Mouse (Mus musculus) kidney, adult 2 months (tissue): ENCODE results near the gene Zbtb8os. TPM values are rescaled to one million over a fixed set of nuclear protein-coding genes. Genes with fewer than 3 reads are reported as not detected.
A peak's percentile ranks its signal among the peaks of the same experiment; 100 is the strongest.

Experiments used
- DNase-seq: peaks from one replicate; pipeline ENCODE4 v3.0.0; 2021
- H3K27ac ChIP-seq: fragments of 200-500 bp; 2 replicates; pipeline ENCODE4 v1.5.1; 2012; ENCODE audit warnings: low read depth, low read length, control low read depth, inconsistent platforms; ENCODE audit not compliant: insufficient read depth
- H3K27me3 ChIP-seq: fragments of 200-500 bp; replicated peaks from 2 replicates; pipeline ENCODE4 v1.6.1; 2012; ENCODE audit warnings: mild to moderate bottlenecking, moderate library complexity, low read length, inconsistent platforms; ENCODE audit not compliant: control insufficient read depth, insufficient read depth
- H3K36me3 ChIP-seq: fragments of 200-500 bp; 2 replicates; pipeline ENCODE4 v1.6.1; 2012; ENCODE audit warnings: mild to moderate bottlenecking, moderate library complexity, low read length, inconsistent platforms; ENCODE audit not compliant: control insufficient read depth, insufficient read depth
- H3K4me1 ChIP-seq: fragments of 200-500 bp; 2 replicates; pipeline ENCODE4 v1.6.1; 2011; ENCODE audit warnings: low read length; ENCODE audit not compliant: control insufficient read depth, insufficient read depth
- H3K4me3 ChIP-seq: fragments of 200-500 bp; 2 replicates; pipeline ENCODE4 v1.5.1; 2011; ENCODE audit warnings: mild to moderate bottlenecking, low read depth, low read length, control low read depth; ENCODE audit not compliant: insufficient read depth
- CTCF ChIP-seq: fragments of 200-500 bp; conservative IDR thresholded peaks from 2 replicates; pipeline ENCODE4 v1.5.1; 2011; ENCODE audit warnings: low read depth, mild to moderate bottlenecking, control low read depth, low read length, moderate library complexity, mixed read lengths; ENCODE audit not compliant: insufficient read depth, insufficient read length
- POLR2A ChIP-seq: fragments of 200-500 bp; IDR thresholded peaks from one replicate; pipeline ENCODE4 v1.6.1; 2011; ENCODE audit warnings: low read depth, low read length, control low read depth
- WGBS: fragments of 180-500 bp; shearing (Covaris S2); methylation state at CpG from one replicate; pipeline ENCODE4 v1.1.7; 2018; 5-methylcytosine and 5-hydroxymethylcytosine counted together
- polyA plus RNA-seq: library from polyadenylated mRNA; depleted of rRNA; stranded (reverse); fragments of >200 nt; gene quantifications from 2 replicates; pipeline ENCODE4 v1.2.3, GENCODE M21; 2012

Zbtb8os gene
- polyA plus RNA-seq, 1 experiment: 32.1 TPM

GRCm38 (mm10) chr4:129375821-129376220, 40.3 kb downstream of the Zbtb8os start:
- Histone ChIP-seq H3K36me3 (no peaks in the 10 kb centered on the region), H3K27ac (no peak overlapping the region), H3K27me3 (no peaks in the 10 kb centered on the region), H3K4me3 (no peak overlapping the region), H3K4me1 (peaks cover 6% of the 10 kb centered on the region; the same call in 1 of the 2 replicates)
- no peak for DNase-seq
- WGBS: 79% methylated on average over 5 of the region's 5 CpGs
- TF ChIP-seq CTCF (no peak), POLR2A (no peak)

GRCm38 (mm10) chr4:129376961-129377545, 41.6 kb downstream of the Zbtb8os start:
- TF ChIP-seq POLR2A: no peak
- no peak for TF ChIP-seq CTCF
- Histone ChIP-seq H3K4me3 (peak overlapping the region; percentile 54), H3K27me3 (no peaks in the 10 kb centered on the region), H3K27ac (peak overlapping the region; percentile 32), H3K4me1 (peaks cover 6% of the 10 kb centered on the region; the same call in 1 of the 2 replicates), H3K36me3 (no peaks in the 10 kb centered on the region)
- WGBS: 1% methylated on average over 66 of the region's 68 CpGs
- peak; percentile 62 for DNase-seq

DNA sequence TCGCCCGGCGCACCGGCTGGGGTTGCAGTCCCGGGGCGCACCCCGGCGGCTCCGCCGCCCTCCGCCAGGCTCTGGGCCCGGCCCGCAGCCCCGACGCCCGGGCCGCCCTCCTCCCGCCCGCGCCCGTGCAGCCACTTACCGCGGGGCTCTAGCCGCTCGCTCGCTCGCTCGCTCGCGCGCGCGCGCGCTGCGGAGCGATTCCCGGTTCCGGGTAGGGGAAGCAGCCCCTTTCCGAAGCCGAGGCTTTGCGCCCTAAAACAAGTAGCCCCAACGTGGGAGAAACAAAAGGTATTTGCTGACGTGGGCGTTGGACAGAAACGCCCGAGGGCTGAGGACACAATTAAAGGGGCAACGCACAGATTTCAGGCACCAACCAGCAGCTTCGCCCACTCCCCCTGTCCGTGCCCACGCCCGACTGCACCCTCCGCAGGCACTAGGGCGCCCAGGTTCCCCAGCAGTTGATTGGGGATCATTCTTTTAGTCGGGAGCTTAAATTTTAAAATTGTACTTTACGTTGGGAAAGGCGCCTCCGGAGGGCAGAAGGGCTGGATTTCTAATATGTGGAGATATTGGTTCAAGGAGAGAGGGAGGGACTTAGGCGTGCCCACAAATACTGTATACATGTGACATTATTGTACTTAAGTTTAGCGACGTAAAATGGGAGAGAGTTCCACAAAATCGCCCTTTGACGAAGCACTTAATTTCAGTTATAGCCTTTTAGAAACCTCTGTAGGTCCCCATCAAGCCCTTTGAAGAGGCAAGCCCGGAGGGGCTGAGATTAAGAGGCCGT, 42.3 kb downstream of the Zbtb8os start, which contains the start of gene Zbtb8a:
Zbtb8a (minus strand) TSS at position 516 of the 790 bp plus-strand sequence.
- no peak for TF ChIP-seq CTCF
- no peak for TF ChIP-seq POLR2A
- H3K4me1 ChIP-seq: peaks cover 6% of the 10 kb centered on the region; the same call in 1 of the 2 replicates
- no peaks in the 10 kb centered on the region for H3K27me3 ChIP-seq
- peak within 1 kb of the TSS; percentile 32 for H3K27ac ChIP-seq
- peak; percentile 60 for DNase-seq
- H3K4me3 ChIP-seq: peak within 1 kb of the TSS; percentile 54
- WGBS: 2% methylated on average over 64 of the region's 65 CpGs
- H3K36me3 ChIP-seq: no peaks in the 10 kb centered on the region

- H3K27me3 ChIP-seq: no peaks in the 10 kb centered on the region
- no peak for DNase-seq
- no peaks in the 10 kb centered on the region for H3K4me1 ChIP-seq
- H3K36me3 ChIP-seq: no peaks in the 10 kb centered on the region
- 82% methylated on average over 3 of the region's 3 CpGs for WGBS
- no peak overlapping the region for H3K27ac ChIP-seq
- TF ChIP-seq POLR2A (no peak), CTCF (no peak)
- no peak overlapping the region for H3K4me3 ChIP-seq
These were observed 44.3 kb downstream of the Zbtb8os start for GRCm38 (mm10) chr4:129379805-129380204.

DNA sequence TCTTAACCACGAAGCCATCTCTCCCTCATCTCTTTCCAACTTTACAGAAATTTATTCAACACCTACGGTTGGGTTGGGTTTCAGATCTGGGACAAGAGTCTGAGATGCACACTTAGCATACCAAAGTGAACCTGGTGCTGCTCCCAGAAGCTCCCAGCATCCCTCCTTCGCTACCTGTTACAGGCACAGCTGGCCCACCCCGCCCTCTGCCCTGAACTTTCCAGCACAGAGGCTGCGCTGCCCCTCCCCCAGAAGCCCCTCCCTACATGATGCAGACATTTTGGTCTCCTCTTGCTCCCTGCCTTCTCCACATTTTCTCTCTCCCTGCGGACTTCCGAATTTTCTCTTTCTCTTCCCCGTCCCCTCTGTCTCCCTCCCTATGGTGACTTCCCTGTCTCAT, 45.7 kb downstream of the Zbtb8os start:
- Histone ChIP-seq H3K4me1 (no peaks in the 10 kb centered on the region), H3K27ac (no peak overlapping the region), H3K36me3 (no peaks in the 10 kb centered on the region), H3K27me3 (no peaks in the 10 kb centered on the region), H3K4me3 (no peak overlapping the region)
- WGBS: 81% methylated on average over 8 of the region's 8 CpGs
- no peak for DNase-seq
- TF ChIP-seq POLR2A (no peak), CTCF (no peak)

GRCm38 (mm10) chr4:129382029-129382428, 46.5 kb downstream of the Zbtb8os start:
- Histone ChIP-seq H3K27ac (peak overlapping the region; percentile 56; the same call in 1 of the 2 replicates), H3K27me3 (no peaks in the 10 kb centered on the region), H3K4me1 (no peaks in the 10 kb centered on the region), H3K4me3 (no peak overlapping the region), H3K36me3 (no peaks in the 10 kb centered on the region)
- TF ChIP-seq POLR2A (no peak), CTCF (no peak)
- 84% methylated on average over 9 of the region's 9 CpGs for WGBS
- DNase-seq: no peak

DNA sequence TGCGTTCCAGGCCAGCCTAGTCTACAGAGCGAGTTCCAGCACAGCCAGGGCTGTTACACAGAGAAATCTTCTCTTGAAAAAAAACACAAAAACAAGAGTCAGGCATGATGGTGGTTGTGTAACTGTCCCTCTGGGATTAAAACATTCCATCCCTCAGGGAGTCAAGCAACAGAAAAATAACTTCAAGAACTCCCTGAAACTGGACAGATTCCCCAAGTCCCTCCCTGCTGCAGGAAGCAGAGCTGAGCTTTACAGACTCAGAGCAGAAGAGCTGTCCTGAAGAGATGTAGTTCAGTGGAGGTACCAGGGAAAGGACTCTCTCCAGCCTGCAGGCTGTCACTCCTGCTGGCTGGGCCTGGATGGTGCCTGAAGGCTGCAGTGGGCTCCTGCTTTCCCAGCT, 47.0 kb downstream of the Zbtb8os start:
- WGBS: 82% methylated on average over 2 of the region's 2 CpGs
- Histone ChIP-seq H3K4me1 (no peaks in the 10 kb centered on the region), H3K27me3 (no peaks in the 10 kb centered on the region), H3K36me3 (no peaks in the 10 kb centered on the region), H3K27ac (peak overlapping the region; percentile 56), H3K4me3 (peak overlapping the region; percentile 21)
- TF ChIP-seq POLR2A (no peak), CTCF (no peak)
- peak; percentile 55 for DNase-seq
